Mouse (Mus musculus): ENCODE results near the gene Vmn1r127.
"Not testable (repeated sequence)": the region's sequence is repeated elsewhere in the genome, so short reads cannot be mapped to it uniquely, and the experiment has no call there.

GRCm38 (mm10) chr7:21349073-21349472 lies 29.4 kb upstream of the Vmn1r127 start, which contains the start of gene Vmn1r128:
- not testable (repeated sequence) for TF ChIP-seq CTCF (IDR thresholded peaks at IDR 0.05; ENCODE audit: low read depth, low read length); POLR2A (IDR thresholded peaks at IDR 0.05; ENCODE audit: extremely low read depth, insufficient read depth, low read length)
